Mouse (Mus musculus) kidney, postnatal 4 days (tissue): ENCODE results near the gene Ccdc6.

Experiments
- DNase-seq, 2 experiments: peaks; one replicate each; pipeline ENCODE4 v3.0.0; 2021; ENCODE audit warnings: mixed read lengths in 2 of 2

Ccdc6 gene

DNA sequence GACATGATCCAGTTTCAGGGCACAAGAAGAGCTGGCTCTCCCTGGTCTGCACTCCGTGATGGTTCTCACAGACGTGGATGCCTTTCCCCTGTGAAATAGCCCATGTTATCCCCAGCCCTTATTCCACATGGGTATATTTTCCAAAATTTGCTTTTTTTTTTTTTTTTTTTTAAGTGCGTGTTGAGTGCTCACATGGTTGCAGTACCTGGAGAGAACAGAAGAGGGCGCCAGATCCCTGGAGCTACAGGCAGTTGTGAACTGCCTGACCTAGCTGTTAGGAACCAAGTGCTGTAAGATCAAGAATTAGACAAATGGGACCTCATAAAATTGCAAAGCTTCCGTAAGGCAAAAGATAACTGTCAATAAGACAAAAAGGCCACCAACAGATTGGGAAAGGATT lies 38.8 kb downstream of the Ccdc6 start:
- DNase-seq, result peak; percentile 56 to 60

DNA sequence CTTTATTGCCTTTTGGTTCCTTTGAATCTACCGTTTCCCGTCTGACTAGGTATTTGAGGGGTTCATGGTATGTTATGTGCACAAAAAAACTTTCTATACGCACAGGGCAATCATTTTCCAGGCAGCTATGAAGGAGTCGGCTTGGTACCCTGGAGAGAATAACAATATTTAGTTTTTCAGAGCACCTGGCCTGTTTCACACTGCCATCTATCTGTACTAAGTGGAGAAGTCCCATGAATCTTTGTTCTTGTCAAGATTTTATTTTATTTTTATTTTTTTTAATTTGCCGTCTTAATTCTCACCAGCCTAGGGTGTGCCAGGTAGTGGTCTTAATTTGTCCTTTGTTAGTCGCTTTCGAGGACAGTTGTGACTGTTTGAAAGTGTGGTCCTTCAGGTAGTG lies 40.7 kb downstream of the Ccdc6 start:
- no peak for DNase-seq

DNA sequence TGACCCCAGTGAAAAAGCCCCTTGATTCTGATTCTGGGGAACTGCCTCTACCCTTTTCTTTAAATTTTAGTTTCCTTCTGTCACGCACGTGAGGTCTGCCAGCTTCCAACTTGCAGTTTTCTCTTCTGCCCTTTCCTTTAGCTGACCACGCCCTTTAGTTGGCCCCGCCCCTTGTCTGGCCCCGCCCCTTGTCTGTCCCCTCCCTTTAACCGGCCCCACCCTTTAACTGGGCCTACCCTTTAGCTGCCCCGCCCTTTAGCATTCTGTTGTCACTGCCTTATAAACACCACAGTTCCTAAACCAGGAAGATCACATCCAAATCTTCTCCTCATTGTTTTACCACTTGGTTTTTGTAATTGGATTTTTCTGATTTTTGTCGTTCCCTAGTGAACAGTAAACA lies 41.2 kb downstream of the Ccdc6 start:
- DNase-seq, result peak in 1 of 2 experiments; percentile 26

DNA sequence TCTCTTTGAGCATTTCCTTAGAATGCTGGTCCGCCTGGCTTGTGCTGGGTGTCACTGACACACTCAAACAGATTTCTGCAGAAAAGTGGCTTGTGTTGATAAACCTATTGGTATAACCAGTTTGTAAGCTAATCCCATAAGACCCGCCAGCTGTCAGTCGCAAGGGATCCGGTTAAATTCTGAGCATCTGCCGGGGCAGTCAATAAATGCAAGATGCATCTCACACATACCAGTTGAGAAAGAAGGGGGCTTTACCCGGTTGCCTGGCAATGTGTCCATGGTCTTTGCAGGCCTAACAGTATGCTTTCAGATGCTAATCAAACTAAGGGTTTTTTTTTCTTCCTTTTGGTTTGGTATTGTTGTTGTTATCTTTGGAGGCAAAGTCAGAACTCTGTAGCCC lies 42.4 kb downstream of the Ccdc6 start:
- DNase-seq, result no peak

DNA sequence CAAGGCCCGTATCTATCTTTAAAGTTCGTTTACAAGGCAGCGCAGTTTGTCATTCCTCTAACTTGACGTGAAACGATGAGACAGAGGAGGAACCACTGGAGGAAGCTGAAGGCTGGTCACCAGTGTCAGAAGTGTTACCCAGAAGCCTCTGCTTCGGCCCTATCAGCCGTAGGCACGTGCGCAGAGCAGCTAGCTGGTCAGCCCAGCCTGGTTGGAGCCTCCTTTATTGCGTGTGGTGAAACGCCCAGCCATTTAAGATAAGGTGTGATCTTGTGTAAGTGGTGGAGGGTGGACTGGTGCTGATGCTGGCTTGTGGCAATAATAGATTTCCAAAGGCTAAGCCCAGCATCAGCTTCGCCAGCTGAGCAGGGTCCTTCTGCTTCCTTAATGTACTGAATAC lies 43.5 kb downstream of the Ccdc6 start:
- DNase-seq, result no peak

DNA sequence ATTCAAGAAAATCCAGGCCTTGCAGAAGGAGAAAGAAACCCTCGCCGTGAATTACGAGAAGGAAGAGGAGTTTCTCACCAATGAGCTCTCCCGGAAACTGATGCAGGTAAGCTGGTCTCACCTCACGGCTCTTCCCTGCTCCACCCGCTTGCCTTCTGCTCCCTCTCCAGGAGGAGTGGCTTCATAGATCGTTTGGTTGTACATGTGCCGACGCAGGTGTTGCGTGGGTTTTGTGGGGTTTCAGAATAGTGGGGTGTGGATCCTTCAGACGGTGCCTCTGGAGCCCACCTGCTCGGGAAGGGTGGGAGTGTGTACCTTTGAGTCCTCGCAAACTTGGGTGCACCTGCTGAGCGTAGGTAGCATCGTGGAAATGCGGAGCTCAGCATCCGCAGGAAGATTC lies 45.7 kb downstream of the Ccdc6 start:
- DNase-seq, result no peak

DNA sequence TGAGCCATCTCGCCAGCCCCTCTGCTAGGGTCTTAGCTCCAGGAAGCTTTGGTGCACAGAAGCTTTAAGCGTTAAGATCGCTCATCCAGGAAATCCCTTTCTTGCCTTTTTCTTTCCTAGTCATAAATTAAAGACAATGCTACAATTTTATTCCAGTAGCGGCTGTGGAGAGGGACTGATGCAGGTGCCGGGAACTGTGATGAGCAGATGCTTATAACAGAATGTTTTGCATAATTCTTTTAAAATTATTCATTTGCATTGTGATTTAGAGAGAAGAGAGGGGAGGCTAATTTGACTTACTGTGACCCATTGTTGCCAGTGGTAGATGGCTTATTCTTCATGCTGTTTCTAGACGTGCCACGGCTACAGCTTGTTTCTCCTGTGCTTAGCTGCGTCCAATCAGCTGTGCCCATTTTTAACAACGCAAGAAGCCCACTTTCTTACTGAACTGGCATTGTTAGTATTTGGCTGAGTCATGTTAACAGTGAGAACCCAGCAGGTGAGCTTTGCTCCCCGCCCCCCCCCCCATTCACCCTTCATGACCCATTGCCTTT lies 47.2 kb downstream of the Ccdc6 start:
- DNase-seq, result no peak

DNA sequence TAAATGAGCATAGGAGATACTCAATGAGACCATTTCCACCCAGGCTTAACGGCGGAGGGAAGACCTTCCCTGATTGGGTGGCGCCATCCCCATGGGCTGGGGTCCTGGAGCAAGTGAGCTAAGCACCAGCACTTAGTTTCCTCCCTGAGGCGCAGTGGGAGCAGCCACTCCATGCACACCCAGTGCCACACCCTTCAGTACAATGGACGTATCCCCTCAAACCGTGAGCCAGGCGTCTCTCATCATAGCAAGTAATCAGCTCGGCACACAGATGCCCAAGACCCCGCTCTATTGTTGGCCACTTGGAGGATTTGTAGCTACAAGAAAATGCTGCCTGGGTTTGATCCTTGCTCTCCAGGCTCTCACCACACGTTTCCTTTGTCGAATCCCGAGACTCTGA lies 49.0 kb downstream of the Ccdc6 start:
- no peak for DNase-seq

DNA sequence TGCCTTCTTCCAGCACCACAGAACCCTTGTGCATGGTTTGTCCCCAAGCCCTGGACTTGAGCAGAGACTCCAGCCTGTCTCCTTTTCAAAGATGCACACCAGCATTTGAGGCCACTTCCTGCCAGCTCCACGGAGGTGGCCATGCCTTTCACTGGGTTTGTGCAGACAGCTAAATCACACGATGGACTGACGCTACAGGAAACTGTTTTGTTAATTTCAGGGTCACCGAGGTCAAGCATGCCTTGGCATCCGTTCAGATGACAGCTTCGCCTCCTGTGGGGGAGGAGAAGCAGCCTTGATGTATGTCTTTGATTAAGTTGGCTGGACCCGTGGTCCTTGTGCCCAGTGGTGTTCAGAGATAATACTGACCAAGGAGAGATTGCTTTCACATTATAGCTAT lies 52.2 kb downstream of the Ccdc6 start:
- DNase-seq, result peak; percentile 71 to 77

DNA sequence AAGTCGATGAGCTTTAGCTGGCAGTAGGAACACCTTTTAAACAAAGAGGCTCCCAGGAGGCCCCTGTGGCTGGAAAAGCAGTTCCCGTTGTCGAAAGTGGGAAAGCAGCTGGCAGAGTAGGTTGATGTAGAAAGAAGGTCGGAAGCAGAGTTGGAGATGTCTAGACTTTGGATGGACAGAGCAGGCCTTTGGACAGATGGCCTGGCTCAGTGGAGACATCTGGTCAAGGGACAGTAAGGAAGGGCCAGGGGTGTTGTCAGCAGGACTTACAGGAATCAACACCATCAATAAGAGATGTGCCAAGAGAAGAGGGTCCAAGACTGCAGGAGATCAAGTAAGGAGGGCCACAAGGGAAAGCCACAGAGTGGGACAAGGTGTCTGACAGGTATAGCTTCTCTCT lies 53.4 kb downstream of the Ccdc6 start:
- DNase-seq, result no peak

DNA sequence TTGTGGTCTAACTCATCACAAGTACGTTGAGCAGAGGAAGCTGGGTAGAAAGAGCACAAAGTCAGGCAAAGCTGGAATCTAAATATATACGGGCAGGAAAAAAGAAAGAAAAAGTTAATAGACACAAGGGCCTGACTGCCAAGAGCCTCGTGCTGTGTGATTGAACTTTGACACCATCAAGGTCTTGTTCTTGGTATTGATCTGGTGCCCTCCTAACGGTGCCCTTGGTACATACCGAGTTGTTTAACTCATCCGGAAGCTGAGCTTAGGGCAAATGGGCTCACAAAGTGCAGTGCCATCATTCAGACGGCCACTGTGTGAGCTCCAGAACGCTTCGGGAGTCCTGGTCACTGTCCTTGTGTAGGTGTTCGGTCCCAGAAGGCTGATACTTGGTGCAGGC lies 54.2 kb downstream of the Ccdc6 start:
- DNase-seq, result no peak

DNA sequence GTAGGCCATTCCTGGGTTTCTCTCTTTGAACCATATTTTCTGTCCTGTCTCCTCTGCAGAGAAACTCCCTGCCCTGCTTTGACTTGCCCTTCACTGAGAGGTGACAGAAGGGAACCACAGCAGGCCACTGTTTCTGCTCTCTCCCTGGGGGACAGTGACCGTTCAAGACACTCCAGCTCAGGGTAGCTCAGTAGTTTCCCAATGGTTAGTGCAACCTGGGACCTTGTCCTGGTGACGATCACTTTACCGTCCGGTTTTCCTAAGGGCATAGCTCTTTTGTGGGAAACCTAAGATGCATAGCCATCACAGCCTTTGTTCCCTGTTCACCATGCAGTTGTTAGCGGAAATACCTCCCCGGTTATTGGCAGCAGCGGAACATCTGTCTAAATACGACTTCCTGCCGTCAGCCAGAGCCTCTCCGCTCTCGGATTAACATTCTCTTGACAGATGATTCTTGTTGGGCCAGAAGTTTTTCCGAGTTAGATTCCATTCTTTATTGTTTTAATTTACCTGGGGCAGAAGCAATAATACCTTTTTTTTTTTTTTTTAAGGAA lies 55.3 kb downstream of the Ccdc6 start:
- peak; percentile 37 to 48 for DNase-seq

DNA sequence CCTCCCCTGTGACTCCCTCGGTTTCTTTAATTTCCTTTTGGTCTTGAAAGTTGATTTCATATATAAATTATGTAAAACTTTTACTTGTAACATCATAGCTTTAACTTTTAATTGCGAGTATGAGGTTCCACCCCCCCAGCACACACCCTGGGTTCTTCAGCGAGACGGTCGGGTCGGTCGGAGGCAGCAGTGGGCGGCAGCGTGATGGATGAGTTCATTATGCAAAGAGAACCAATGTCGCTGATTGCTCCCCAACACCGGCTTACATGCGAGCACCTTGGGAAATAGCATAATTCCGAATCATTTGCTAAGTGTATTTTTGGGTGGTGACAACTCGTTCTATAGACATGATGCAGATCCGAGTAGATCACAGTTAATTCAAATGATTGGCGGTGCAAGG lies 56.9 kb downstream of the Ccdc6 start:
- no peak for DNase-seq

DNA sequence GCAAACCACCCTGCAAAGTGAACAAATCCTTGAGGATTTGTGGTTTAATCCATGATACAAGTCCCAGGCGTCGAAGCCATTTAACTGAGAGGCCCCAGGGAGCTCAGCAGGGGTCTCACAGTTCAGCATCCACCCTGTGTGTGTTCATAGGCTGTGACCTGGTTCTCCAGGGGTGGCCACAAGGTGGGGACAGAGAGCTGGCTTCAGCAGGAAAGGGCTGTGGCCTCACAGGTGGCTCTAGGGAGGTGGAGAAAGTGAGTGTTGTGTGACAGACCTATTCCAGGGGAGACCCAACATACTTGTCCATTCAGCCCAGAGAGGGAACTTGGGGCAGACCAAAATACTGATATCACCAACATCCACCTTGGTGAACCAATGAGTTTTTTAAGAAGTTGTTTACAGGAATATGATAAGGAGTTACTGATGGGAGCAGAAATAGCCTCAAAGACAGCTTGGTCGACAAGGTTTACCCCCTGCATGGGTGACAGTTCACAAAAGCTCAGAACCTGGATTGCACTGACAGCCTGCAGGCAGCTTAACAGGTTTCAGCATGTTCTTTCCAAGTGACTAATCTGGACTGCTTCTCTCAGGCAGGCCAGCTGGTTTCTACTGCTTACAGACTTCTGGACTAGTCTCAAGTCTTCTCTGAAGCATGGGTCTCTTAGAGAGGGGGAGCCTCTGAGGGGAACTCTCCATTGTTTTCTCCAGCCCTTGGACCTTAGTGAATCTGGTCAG lies 59.7 kb downstream of the Ccdc6 start:
- peak; percentile 68 for DNase-seq

DNA sequence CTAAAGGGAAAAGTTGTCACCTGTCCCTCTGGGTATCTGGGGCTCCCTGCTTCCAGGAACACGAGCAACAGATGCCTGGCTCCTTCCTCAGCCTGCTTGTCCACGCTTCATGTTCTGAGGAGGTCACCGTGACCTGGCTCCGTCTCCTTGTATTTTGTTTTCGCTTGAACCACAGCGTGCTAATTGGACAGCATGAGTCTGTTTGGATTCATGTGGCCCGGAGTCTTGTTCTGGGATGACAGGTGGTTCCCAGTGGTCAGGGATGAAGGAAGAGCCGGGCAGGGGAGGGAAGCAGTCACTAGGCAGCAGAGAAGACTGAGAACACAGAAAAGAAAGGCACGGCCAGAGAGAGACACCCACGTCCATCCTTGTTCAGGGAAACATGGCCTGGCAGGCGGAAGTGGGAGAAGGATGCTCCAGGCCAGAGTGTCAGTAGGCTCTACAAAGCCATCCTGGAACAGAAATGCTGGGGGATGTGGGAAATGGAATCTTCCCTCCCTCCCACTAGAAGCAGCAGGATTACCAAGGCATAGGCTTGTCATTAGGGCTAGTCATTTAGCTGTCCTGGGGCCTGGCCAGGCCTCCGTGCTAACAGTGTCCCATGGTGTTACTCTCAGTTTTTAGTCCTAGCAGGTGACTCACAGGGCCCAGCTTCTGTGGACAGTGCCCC lies 62.9 kb downstream of the Ccdc6 start:
- DNase-seq, result no peak

DNA sequence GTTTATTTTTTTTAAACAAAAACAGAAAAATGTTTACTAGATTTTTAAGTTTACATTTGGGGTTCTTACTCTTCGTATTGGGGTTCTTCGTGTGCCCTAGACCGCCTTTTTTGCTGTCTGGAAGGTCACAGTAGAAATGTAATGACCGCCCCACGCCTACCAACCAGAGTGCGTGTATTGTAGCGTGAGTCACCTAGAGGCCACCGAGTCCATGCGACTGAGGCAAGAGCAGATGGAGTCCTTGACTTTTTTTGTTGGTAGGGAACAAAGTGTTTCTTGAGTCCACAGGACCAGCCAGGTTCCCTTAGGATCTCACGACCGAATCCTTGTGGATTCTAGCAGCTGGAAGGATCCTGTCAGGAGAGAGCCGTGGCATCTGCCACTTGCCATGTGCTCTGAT lies 63.9 kb downstream of the Ccdc6 start:
- no peak for DNase-seq

DNA sequence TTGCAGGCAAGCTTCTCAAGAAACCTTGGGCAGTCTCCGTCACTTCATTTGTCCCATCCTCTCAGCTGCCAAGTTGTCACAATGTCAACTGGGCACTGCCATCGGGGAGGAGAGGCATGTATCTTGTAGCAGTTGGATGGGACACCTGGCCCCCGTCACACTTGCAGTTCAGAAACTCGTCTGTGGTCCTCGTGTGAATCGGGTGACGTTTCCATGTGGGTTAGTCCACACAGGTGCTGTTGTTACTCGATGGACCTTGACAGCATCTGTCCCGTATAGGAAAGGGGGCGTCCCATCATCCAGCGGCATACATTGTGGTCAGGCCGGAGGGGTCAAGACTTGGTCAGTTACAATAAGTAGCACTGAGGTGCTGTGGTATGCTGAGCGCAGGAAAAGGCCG lies 64.6 kb downstream of the Ccdc6 start:
- no peak for DNase-seq

DNA sequence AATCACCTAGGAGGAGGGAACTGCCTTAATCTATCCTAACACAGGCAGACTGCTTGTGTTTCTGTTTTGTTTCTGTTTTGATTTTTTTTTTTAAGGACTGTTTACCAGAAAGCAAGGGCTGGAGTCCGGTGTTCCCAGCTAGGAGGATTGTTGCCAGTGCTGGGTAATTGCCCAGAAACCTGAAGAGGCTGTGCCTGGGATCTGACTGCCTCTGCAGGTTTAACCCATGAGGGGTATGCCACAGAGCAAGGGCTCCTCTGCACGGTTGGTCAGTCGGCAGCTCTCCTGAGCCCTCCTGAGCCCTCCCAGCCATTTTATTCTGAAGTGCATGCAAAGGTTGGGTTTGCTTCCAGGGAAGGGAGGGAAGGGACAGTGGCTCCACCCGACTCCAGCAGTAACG lies 66.8 kb downstream of the Ccdc6 start:
- peak in 1 of 2 experiments; percentile 36 for DNase-seq

DNA sequence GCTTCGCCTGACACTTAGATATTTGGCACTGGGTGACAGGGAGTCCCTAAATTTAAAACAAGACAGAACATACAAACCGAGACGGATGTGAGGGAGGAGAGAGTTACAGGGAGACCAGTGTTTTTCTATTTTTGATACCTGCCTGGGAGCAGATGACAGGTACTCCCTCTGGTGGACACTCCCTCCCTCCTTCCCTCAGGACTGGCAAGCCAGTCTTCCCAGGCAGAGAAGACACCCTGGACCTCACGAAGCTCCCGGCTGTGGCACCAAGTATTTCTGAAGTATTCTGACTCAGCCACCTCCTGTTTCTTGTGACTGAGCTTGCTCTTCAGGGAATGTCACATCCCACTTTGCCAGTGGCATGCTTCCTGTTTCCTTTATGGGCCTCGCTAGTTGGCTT lies 69.0 kb downstream of the Ccdc6 start:
- peak; percentile 51 to 67 for DNase-seq

DNA sequence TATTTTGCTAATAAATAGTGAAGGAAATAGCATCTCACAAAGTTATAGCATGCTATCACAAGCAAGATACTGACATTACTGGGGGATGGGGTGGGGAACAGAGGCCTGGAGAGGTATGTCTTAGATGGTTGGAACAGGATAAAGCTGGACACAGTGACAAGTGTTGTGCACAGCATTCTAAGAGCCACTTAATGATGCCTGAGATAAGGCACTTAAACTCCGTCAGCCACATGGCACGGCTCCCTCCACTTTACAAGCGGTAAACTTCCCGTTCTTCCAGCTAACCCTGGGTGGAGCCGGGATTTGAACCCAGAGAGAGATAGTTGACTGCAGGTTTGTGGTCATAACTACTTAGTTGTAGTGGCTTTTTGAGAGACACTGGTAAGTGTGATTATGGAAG lies 69.5 kb downstream of the Ccdc6 start:
- DNase-seq, result no peak

DNA sequence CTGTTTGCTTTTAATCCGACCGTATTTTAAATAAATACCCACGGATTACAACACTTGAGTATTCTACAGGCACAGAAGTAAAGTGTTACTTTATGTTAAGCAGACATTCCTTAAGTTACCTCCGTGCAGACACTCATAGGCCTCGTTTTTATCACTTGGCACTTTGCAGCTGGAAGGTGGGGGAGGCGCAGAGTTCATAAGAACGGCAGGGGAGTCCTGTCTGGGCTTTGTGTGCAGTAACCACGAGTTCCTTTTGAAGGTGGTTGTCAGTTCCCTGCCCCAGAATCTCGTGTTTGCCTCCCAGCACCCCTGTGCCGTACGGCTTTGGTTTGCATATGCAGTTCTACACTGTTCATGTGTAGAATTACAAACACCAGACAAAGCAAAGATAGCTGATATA lies 70.7 kb downstream of the Ccdc6 start:
- DNase-seq, result no peak

DNA sequence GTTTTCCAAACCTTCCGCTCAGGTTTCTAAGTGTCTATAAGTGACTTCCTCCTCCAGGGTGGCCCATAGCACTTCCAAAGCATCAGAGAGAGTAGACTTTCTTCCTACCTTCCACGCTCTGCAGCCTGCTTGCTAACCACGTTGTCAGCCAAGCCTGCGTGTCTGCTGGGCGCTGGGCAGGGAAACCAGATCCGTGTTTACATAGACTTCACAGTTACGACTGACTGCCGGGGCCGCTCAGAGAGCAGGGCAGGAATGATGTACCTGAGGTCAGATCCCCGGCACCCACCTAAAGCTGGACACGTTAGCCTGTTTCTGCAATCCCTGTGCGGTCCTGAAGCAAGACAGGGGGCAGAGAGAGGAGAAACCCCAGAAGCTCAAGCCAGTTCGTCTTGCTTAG lies 71.5 kb downstream of the Ccdc6 start:
- peak; percentile 41 to 54 for DNase-seq

DNA sequence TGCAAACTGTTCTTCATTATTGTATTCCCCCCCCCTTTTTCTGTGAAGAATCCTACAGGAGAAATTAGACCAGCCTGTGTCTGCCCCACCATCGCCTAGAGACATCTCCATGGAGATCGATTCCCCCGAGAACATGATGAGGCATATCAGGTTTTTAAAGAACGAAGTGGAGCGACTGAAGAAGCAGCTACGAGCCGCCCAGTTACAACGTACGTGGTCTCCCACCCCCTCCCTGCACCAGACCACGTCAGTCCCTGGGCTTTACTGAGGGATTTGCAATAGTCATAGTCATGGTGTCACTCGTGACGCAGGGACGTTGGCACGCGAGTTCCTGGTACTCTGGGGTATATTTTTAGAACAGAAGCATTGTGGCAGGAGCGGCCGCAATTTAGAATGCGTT lies 72.1 kb downstream of the Ccdc6 start:
- no peak for DNase-seq

DNA sequence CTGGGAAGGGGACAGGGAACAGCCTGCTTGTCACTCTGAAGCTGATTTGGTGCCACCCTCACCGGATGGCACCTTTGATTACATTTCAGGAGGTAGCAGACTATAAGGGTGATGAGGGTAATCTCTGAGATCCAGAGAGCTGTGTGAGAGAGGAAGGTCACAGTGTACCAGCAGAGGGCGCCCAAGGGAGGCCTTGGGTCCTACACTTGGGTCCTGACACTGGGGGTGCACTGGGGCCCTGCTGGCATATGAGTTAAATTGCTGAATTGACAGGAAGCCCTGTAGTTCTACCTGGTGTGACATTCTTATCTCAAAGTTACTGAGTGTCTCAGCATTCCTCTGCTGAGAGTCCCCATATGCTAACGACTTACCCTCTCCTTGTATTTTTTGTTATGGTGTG lies 76.4 kb downstream of the Ccdc6 start:
- peak; percentile 86 to 88 for DNase-seq
